16 mouse cellular contexts compared by ENCODE assay signal in the genomic region with DNA sequence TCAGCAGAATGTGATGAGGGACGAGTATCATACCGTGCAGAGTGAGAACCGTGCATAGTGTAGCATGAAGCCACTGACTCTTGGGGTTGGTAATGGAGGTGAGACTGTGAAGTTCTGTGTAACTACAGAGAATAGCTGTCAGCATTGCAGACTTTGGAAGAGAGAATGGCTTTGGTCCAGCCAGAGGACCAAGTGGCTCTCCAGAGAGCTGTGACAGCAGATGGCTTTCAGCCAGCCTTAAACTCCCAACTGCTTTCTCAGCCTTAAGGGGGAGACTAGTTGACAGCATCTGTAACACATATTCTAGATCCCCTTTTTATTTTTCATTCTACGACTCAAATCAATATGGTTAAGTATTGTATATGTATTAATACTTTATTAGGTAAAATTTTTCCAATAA.
"Had no signal": no experiment of that assay in that cellular context is flagged by ENCODE, and none has a peak within 500 bp of the region (broad histone marks: within the 10 kb centered on the region; RNA-seq: fewer than 3 reads in every experiment).

No protein-coding gene starts in this region.

- ATAC-seq: midbrain, embryonic 15.5 days had no signal

- DNase-seq: kidney, adult 8-10 months; kidney, postnatal 4 days; lung, postnatal 14 days; right cerebral cortex, postnatal 25 days; thymus, postnatal 4 days had no signal

- H3K4me1 ChIP-seq: limb, embryonic 10.5 days; liver, embryonic 15.5 days; lung, embryonic 15.5 days; megakaryocyte, embryonic 14.5 days; midbrain, embryonic 15.5 days had no signal

- H3K9ac ChIP-seq: liver, embryonic 15.5 days; lung, embryonic 15.5 days; midbrain, embryonic 15.5 days had no signal

- H3K4me3 ChIP-seq: layer of hippocampus, adult 2 months; limb, embryonic 10.5 days; liver, embryonic 15.5 days; lung, embryonic 15.5 days; megakaryocyte, embryonic 14.5 days; midbrain, embryonic 15.5 days had no signal

- H3K9me3 ChIP-seq: limb, embryonic 10.5 days; liver, embryonic 15.5 days; lung, embryonic 15.5 days; midbrain, embryonic 15.5 days had no signal

- H3K27ac ChIP-seq: kidney, postnatal 0 days; layer of hippocampus, adult 2 months; limb, embryonic 10.5 days; liver, embryonic 15.5 days; lung, embryonic 15.5 days; macrophage; midbrain, embryonic 15.5 days; stomach, postnatal 0 days had no signal

- H3K27me3 ChIP-seq: liver, embryonic 15.5 days; lung, embryonic 15.5 days; megakaryocyte, embryonic 14.5 days; midbrain, embryonic 15.5 days had no signal

- H3K36me3 ChIP-seq: limb, embryonic 10.5 days; liver, embryonic 15.5 days; lung, embryonic 15.5 days; midbrain, embryonic 15.5 days had no signal

- H3K4me2 ChIP-seq: liver, embryonic 11.5 days; liver, embryonic 15.5 days; lung, embryonic 15.5 days; midbrain, embryonic 11.5 days; midbrain, embryonic 15.5 days had no signal
